Mouse (Mus musculus): Measurements from ENCODE around the gene AC124502.3.

GRCm38 (mm10) chr19:5082596-5082995 is 43.9 kb downstream of the AC124502.3 start:
- no peak for TF ChIP-seq CTCF (IDR thresholded peaks at IDR 0.05; ENCODE audit: control insufficient read depth, insufficient read depth, insufficient replicate concordance, low read depth, low read length)
- TF ChIP-seq POLR2A (IDR thresholded peaks at IDR 0.05; ENCODE audit: control insufficient read depth, low read depth, low read length), result no peak
